Mouse (Mus musculus): ENCODE results near the gene Wbp2nl. TPM values are rescaled to one million over a fixed set of nuclear protein-coding genes. Genes with fewer than 3 reads are reported as not detected.
A peak's percentile ranks its signal among the peaks of the same experiment; 100 is the strongest.
"Not testable (repeated sequence)": the region's sequence is repeated elsewhere in the genome, so short reads cannot be mapped to it uniquely, and the experiment has no call there.

The Wbp2nl gene
- polyA plus RNA-seq, 1 experiment: not detected

GRCm38 (mm10) chr15:82354126-82354945, 55.6 kb downstream of the Wbp2nl start, which contains the start of gene Ndufa6:
Ndufa6 (minus strand) TSS chr15:82354322.
- Histone ChIP-seq H3K4me1 (ENCODE audit: control insufficient read depth, insufficient read depth, low read length) (peaks cover 3% of the 10 kb centered on the region; the same call in 1 of the 2 replicates), H3K4me3 (replicated peaks; ENCODE audit: control insufficient read depth, low read depth, low read length) (peak within 1 kb of the TSS; percentile 90), H3K27ac (ENCODE audit: control insufficient read depth, insufficient read depth, low read depth, low read length, poor library complexity) (peak within 1 kb of the TSS; percentile 89)
- TF ChIP-seq POLR2A (IDR thresholded peaks at IDR 0.05; ENCODE audit: borderline replicate concordance, control insufficient read depth, low read depth, low read length) (peak; percentile 97), CTCF (IDR thresholded peaks at IDR 0.05; ENCODE audit: control insufficient read depth, insufficient read depth, low read length) (peak; percentile 96)
- WGBS: 1% methylated on average over 57 of the region's 57 CpGs

DNA sequence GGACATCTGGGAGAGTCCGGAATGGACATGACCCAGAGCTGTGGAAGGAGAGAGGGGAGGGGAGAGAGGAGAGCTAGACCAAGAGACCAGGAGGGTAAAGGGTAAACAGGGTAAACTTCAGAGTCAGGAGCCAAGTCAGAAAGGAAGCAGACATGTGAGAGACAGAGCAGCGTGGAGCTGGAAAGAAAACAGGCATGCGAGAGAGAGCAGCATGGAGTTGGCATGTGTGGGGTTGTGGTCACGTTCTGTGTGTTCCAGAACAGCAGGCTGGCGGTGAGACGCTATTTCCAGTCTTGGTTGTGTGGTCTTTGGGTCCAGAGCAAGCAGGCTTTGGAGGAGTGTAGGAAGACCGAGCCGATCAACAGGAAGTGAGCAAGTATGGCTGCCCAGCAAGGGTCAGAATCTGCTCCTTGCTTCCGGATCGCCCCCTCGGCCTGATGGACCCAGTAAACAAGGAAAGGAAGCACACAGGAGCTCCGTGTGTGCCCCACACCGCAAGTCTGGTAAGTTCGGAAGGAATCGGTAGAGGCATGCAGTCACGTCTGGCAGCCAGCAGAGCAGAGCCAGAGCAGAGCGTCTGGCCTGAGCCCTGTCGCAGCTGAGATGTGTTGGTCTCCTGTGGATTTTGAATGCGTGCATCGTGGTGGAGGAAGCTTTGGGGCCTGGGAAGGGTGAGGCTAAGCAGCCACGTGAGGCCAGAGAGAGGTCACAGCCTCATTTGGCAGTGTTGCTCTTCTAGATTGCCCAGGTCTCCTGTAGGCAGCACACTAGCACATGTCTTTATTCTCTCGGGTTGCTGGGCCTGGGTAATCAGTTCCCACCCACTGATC, 59.9 kb downstream of the Wbp2nl start:
- Histone ChIP-seq H3K27ac (ENCODE audit: control insufficient read depth, insufficient read depth, low read depth, low read length, poor library complexity) (peak overlapping the region; percentile 11; the same call in 1 of the 2 replicates), H3K4me1 (ENCODE audit: control insufficient read depth, insufficient read depth, low read length) (peaks cover 1% of the 10 kb centered on the region; the same call in 1 of the 2 replicates), H3K4me3 (replicated peaks; ENCODE audit: control insufficient read depth, low read depth, low read length) (no peak overlapping the region)
- TF ChIP-seq POLR2A (IDR thresholded peaks at IDR 0.05; ENCODE audit: borderline replicate concordance, control insufficient read depth, low read depth, low read length) (no peak), CTCF (IDR thresholded peaks at IDR 0.05; ENCODE audit: control insufficient read depth, insufficient read depth, low read length) (no peak)
- 68% methylated on average over 22 of the region's 22 CpGs for WGBS

GRCm38 (mm10) chr15:82361459-82362018, 62.8 kb downstream of the Wbp2nl start:
- 74% methylated on average over 11 of the region's 11 CpGs for WGBS
- H3K4me1 ChIP-seq (ENCODE audit: control insufficient read depth, insufficient read depth, low read length): no peaks in the 10 kb centered on the region
- TF ChIP-seq POLR2A (IDR thresholded peaks at IDR 0.05; ENCODE audit: borderline replicate concordance, control insufficient read depth, low read depth, low read length) (no peak), CTCF (IDR thresholded peaks at IDR 0.05; ENCODE audit: control insufficient read depth, insufficient read depth, low read length) (peak; percentile 26; the same call in 1 of the 2 replicates)
- H3K27ac ChIP-seq (ENCODE audit: control insufficient read depth, insufficient read depth, low read depth, low read length, poor library complexity): no peak overlapping the region
- H3K4me3 ChIP-seq (replicated peaks; ENCODE audit: control insufficient read depth, low read depth, low read length): no peak overlapping the region

DNA sequence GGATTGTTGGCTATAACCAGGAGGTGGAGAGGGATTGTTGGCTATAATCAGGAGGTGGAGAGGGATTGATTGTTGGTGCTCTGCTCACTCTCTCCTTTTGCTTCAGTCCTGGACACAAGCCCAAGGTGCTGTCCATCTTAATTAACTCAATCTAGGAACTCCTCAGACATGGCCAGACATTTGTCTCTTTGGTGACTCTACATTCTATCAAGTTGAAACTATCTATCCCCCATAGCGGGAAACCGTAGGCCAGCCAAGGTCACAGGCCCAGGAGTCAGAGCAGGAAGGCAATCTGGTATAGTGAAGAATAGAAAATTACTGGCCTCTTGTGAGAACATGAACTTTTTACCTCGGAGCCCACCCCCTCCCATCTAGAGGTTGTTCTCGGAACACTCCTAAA, 63.5 kb downstream of the Wbp2nl start:
- H3K4me3 ChIP-seq (replicated peaks; ENCODE audit: control insufficient read depth, low read depth, low read length): no peak overlapping the region
- no peak for TF ChIP-seq POLR2A (IDR thresholded peaks at IDR 0.05; ENCODE audit: borderline replicate concordance, control insufficient read depth, low read depth, low read length)
- no peak for TF ChIP-seq CTCF (IDR thresholded peaks at IDR 0.05; ENCODE audit: control insufficient read depth, insufficient read depth, low read length)
- no peak overlapping the region for H3K27ac ChIP-seq (ENCODE audit: control insufficient read depth, insufficient read depth, low read depth, low read length, poor library complexity)
- 74% methylated on average over 4 of the region's 4 CpGs for WGBS
- no peaks in the 10 kb centered on the region for H3K4me1 ChIP-seq (ENCODE audit: control insufficient read depth, insufficient read depth, low read length)

DNA sequence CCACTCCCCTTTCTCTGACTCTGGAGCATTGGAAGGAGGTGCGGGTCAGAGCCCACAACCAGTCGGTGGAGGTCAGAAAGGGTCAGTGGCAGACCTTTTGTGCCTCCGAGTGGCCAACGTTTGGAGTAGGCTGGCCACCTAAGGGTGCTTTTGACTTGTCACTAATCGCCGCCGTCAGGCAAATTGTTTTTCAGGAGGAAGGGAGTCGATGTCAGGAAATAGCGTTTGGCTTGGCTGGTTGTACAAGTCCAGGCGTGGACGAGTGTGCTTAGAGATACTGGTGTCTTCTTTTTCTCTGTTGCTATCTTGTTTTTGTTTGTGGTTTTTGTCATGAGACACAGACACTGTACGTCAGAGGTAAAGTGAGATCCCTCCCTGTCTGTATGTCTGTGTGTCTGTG, 65.0 kb downstream of the Wbp2nl start:
- H3K4me3 ChIP-seq (replicated peaks; ENCODE audit: control insufficient read depth, low read depth, low read length); H3K27ac ChIP-seq (ENCODE audit: control insufficient read depth, insufficient read depth, low read depth, low read length, poor library complexity); H3K4me1 ChIP-seq (ENCODE audit: control insufficient read depth, insufficient read depth, low read length): not testable (repeated sequence)
- WGBS: 40% methylated on average over 9 of the region's 12 CpGs

Other genes starting within 250 kb of the Wbp2nl start
- not detected in 2 replicates for gene 4930407I10Rik, start 239.8 kb upstream of the Wbp2nl start, polyA plus RNA-seq (2011; ENCODE audit: insufficient read depth, insufficient read length, low replicate concordance, missing spikeins)
- gene Mei1, start 229.0 kb upstream of the Wbp2nl start, polyA plus RNA-seq (2011; ENCODE audit: insufficient read depth, insufficient read length, low replicate concordance, missing spikeins): not detected in 2 replicates
- gene Ccdc134, start 171.0 kb upstream of the Wbp2nl start, polyA plus RNA-seq (2011; ENCODE audit: insufficient read depth, insufficient read length, low replicate concordance, missing spikeins): 23.8 and 28.2 TPM in 2 replicates
- 19.3 and 46.3 TPM in 2 replicates for gene Srebf2, start 151.8 kb upstream of the Wbp2nl start, polyA plus RNA-seq (2011; ENCODE audit: insufficient read depth, insufficient read length, low replicate concordance, missing spikeins)
- 0.77 and 1.9 TPM in 2 replicates for gene Shisa8, start 86.1 kb upstream of the Wbp2nl start, polyA plus RNA-seq (2011; ENCODE audit: insufficient read depth, insufficient read length, low replicate concordance, missing spikeins)
- 12.1 and 24.9 TPM in 2 replicates for gene Tnfrsf13c, start 74.6 kb upstream of the Wbp2nl start, polyA plus RNA-seq (2011; ENCODE audit: insufficient read depth, insufficient read length, low replicate concordance, missing spikeins)
- 19.5 and 21.2 TPM in 2 replicates for gene Cenpm, start 54.2 kb upstream of the Wbp2nl start, polyA plus RNA-seq (2011; ENCODE audit: insufficient read depth, insufficient read length, low replicate concordance, missing spikeins)
- not detected in 2 replicates for gene 1500009C09Rik, start 46.6 kb upstream of the Wbp2nl start, polyA plus RNA-seq (2011; ENCODE audit: insufficient read depth, insufficient read length, low replicate concordance, missing spikeins)
- gene Sept3, start 24.1 kb upstream of the Wbp2nl start, polyA plus RNA-seq (2011; ENCODE audit: insufficient read depth, insufficient read length, low replicate concordance, missing spikeins): 2.0 TPM in 1 of 2 replicates, not detected in the other
- 35.6 and 49.3 TPM in 2 replicates for gene Naga, start 40.0 kb downstream of the Wbp2nl start, polyA plus RNA-seq (2011; ENCODE audit: insufficient read depth, insufficient read length, low replicate concordance, missing spikeins)
- gene Pheta2, start 40.0 kb downstream of the Wbp2nl start, polyA plus RNA-seq (2011; ENCODE audit: insufficient read depth, insufficient read length, low replicate concordance, missing spikeins): 22.5 and 34.5 TPM in 2 replicates
- gene Smdt1, start 40.0 kb downstream of the Wbp2nl start, polyA plus RNA-seq (2011; ENCODE audit: insufficient read depth, insufficient read length, low replicate concordance, missing spikeins): 121 and 216 TPM in 2 replicates
- gene Ndufa6, start 55.4 kb downstream of the Wbp2nl start, polyA plus RNA-seq (2011; ENCODE audit: insufficient read depth, insufficient read length, low replicate concordance, missing spikeins): 120 and 208 TPM in 2 replicates
- gene Cyp2d22, start 81.3 kb downstream of the Wbp2nl start, polyA plus RNA-seq (2011; ENCODE audit: insufficient read depth, insufficient read length, low replicate concordance, missing spikeins): 5.2 and 7.2 TPM in 2 replicates
- gene Cyp2d11, start 95.1 kb downstream of the Wbp2nl start, polyA plus RNA-seq (2011; ENCODE audit: insufficient read depth, insufficient read length, low replicate concordance, missing spikeins): not detected in 2 replicates
- gene Cyp2d10, start 108.2 kb downstream of the Wbp2nl start, polyA plus RNA-seq (2011; ENCODE audit: insufficient read depth, insufficient read length, low replicate concordance, missing spikeins): 1.4 and 3.4 TPM in 2 replicates
- gene Cyp2d9, start 134.5 kb downstream of the Wbp2nl start, polyA plus RNA-seq (2011; ENCODE audit: insufficient read depth, insufficient read length, low replicate concordance, missing spikeins): 1.3 and 5.0 TPM in 2 replicates